Mouse (Mus musculus): ENCODE results near the gene Lama5. TPM values are rescaled to one million over a fixed set of nuclear protein-coding genes. Genes with fewer than 3 reads are reported as not detected.

Lama5 gene
- polyA plus RNA-seq, 1 experiment from 2014 or later = 17.7 TPM

GRCm38 (mm10) chr2:180229129-180229528 is 3.5 kb upstream of the Lama5 start:
- no peak overlapping the region for H3K4me3 ChIP-seq (ENCODE audit: low read length)
- WGBS = 77% methylated on average over 3 of the region's 3 CpGs
- no peaks in the 10 kb centered on the region for H3K27me3 ChIP-seq (ENCODE audit: control insufficient read depth, insufficient read depth, low read length)
- no peaks in the 10 kb centered on the region for H3K9me3 ChIP-seq (replicated peaks; ENCODE audit: control insufficient read depth, low read length)
- ATAC-seq (replicated peaks; ENCODE audit: extremely low read depth, insufficient read depth, low FRiP score) = no peak
- H3K27ac ChIP-seq (ENCODE audit: low read length) = no peak overlapping the region
- peaks cover 53% of the 10 kb centered on the region for H3K4me1 ChIP-seq (ENCODE audit: control insufficient read depth, insufficient read depth, low read length)
- no peak overlapping the region for H3K4me2 ChIP-seq (ENCODE audit: low read depth, low read length)
- no peaks in the 10 kb centered on the region for H3K36me3 ChIP-seq (ENCODE audit: control insufficient read depth, insufficient read depth)
- no peak overlapping the region for H3K9ac ChIP-seq (ENCODE audit: low read length)

GRCm38 (mm10) chr2:180228592-180228991 is 2.9 kb upstream of the Lama5 start:
- Histone ChIP-seq H3K9me3 (replicated peaks; ENCODE audit: control insufficient read depth, low read length) (no peaks in the 10 kb centered on the region), H3K27me3 (ENCODE audit: control insufficient read depth, insufficient read depth, low read length) (no peaks in the 10 kb centered on the region), H3K27ac (ENCODE audit: low read length) (peak overlapping the region; percentile 54), H3K4me1 (ENCODE audit: control insufficient read depth, insufficient read depth, low read length) (peaks cover 52% of the 10 kb centered on the region), H3K4me2 (ENCODE audit: low read depth, low read length) (no peak overlapping the region), H3K36me3 (ENCODE audit: control insufficient read depth, insufficient read depth) (no peaks in the 10 kb centered on the region), H3K4me3 (ENCODE audit: low read length) (no peak overlapping the region), H3K9ac (ENCODE audit: low read length) (peak overlapping the region; percentile 8; the same call in 1 of the 2 replicates)
- ATAC-seq (replicated peaks; ENCODE audit: extremely low read depth, insufficient read depth, low FRiP score) = no peak
- 25% methylated on average over 7 of the region's 7 CpGs for whole genome bisulfite sequencing

GRCm38 (mm10) chr2:180228060-180228458 is 2.4 kb upstream of the Lama5 start:
- Histone ChIP-seq H3K4me3 (ENCODE audit: low read length) (no peak overlapping the region), H3K9me3 (replicated peaks; ENCODE audit: control insufficient read depth, low read length) (no peaks in the 10 kb centered on the region)

GRCm38 (mm10) chr2:180227262-180228059 is 1.8 kb upstream of the Lama5 start:
- peak overlapping the region; percentile 61 for H3K9ac ChIP-seq (ENCODE audit: low read length)
- peak overlapping the region; percentile 53 for H3K4me2 ChIP-seq (ENCODE audit: low read depth, low read length)
- peak overlapping the region; percentile 31 for H3K4me3 ChIP-seq (ENCODE audit: low read length)
- WGBS = 6% methylated on average over 21 of the region's 21 CpGs
- ATAC-seq (replicated peaks; ENCODE audit: extremely low read depth, insufficient read depth, low FRiP score) = 0 out of 2 replicates have a peak, but pooled peaks have one; percentile 2
- H3K36me3 ChIP-seq (ENCODE audit: control insufficient read depth, insufficient read depth) = no peaks in the 10 kb centered on the region
- H3K27me3 ChIP-seq (ENCODE audit: control insufficient read depth, insufficient read depth, low read length) = no peaks in the 10 kb centered on the region
- H3K4me1 ChIP-seq (ENCODE audit: control insufficient read depth, insufficient read depth, low read length) = peaks cover 52% of the 10 kb centered on the region
- peak overlapping the region; percentile 54 for H3K27ac ChIP-seq (ENCODE audit: low read length)
- no peaks in the 10 kb centered on the region for H3K9me3 ChIP-seq (replicated peaks; ENCODE audit: control insufficient read depth, low read length)

More at GRCm38 (mm10) chr2:180228060-180228458, 2.4 kb upstream of the Lama5 start:
- peaks cover 48% of the 10 kb centered on the region for H3K4me1 ChIP-seq (ENCODE audit: control insufficient read depth, insufficient read depth, low read length)
- H3K9ac ChIP-seq (ENCODE audit: low read length) = peak overlapping the region; percentile 61
- H3K36me3 ChIP-seq (ENCODE audit: control insufficient read depth, insufficient read depth) = no peaks in the 10 kb centered on the region
- H3K27me3 ChIP-seq (ENCODE audit: control insufficient read depth, insufficient read depth, low read length) = no peaks in the 10 kb centered on the region
- peak overlapping the region; percentile 54 for H3K27ac ChIP-seq (ENCODE audit: low read length)
- no peak for ATAC-seq (replicated peaks; ENCODE audit: extremely low read depth, insufficient read depth, low FRiP score)
- WGBS = 34% methylated on average over 6 of the region's 6 CpGs
- H3K4me2 ChIP-seq (ENCODE audit: low read depth, low read length) = peak overlapping the region; percentile 53; the same call in 1 of the 2 replicates

- Histone ChIP-seq H3K36me3 (ENCODE audit: control insufficient read depth, insufficient read depth) (no peaks in the 10 kb centered on the region; the same call in 1 of the 2 replicates), H3K27ac (ENCODE audit: low read length) (peak overlapping the region; percentile 64), H3K4me1 (ENCODE audit: control insufficient read depth, insufficient read depth, low read length) (peaks cover 53% of the 10 kb centered on the region), H3K4me2 (ENCODE audit: low read depth, low read length) (peak overlapping the region; percentile 84), H3K9me3 (replicated peaks; ENCODE audit: control insufficient read depth, low read length) (no peaks in the 10 kb centered on the region), H3K4me3 (ENCODE audit: low read length) (peak overlapping the region; percentile 68), H3K27me3 (ENCODE audit: control insufficient read depth, insufficient read depth, low read length) (no peaks in the 10 kb centered on the region), H3K9ac (ENCODE audit: low read length) (peak overlapping the region; percentile 75)
- WGBS = under 1% methylated on average over 55 of the region's 55 CpGs
- peak; percentile 7; the same call in 1 of the 2 replicates for ATAC-seq (replicated peaks; ENCODE audit: extremely low read depth, insufficient read depth, low FRiP score)
Measured at GRCm38 (mm10) chr2:180225044-180225761, 456 bp downstream of the Lama5 start.

GRCm38 (mm10) chr2:180224647-180225043 is 1.0 kb downstream of the Lama5 start:
- Histone ChIP-seq H3K4me3 (ENCODE audit: low read length) (peak overlapping the region; percentile 68), H3K9me3 (replicated peaks; ENCODE audit: control insufficient read depth, low read length) (no peaks in the 10 kb centered on the region), H3K36me3 (ENCODE audit: control insufficient read depth, insufficient read depth) (no peaks in the 10 kb centered on the region; the same call in 1 of the 2 replicates), H3K27me3 (ENCODE audit: control insufficient read depth, insufficient read depth, low read length) (no peaks in the 10 kb centered on the region), H3K9ac (ENCODE audit: low read length) (peak overlapping the region; percentile 75), H3K4me2 (ENCODE audit: low read depth, low read length) (peak overlapping the region; percentile 84), H3K4me1 (ENCODE audit: control insufficient read depth, insufficient read depth, low read length) (peaks cover 51% of the 10 kb centered on the region), H3K27ac (ENCODE audit: low read length) (no peak overlapping the region)
- no peak for ATAC-seq (replicated peaks; ENCODE audit: extremely low read depth, insufficient read depth, low FRiP score)
- WGBS = 4% methylated on average over 12 of the region's 13 CpGs

GRCm38 (mm10) chr2:180222250-180222649 is 3.4 kb downstream of the Lama5 start:
- 14% methylated on average over 6 of the region's 6 CpGs for WGBS
- Histone ChIP-seq H3K4me2 (ENCODE audit: low read depth, low read length) (peak overlapping the region; percentile 26; the same call in 1 of the 2 replicates), H3K27me3 (ENCODE audit: control insufficient read depth, insufficient read depth, low read length) (no peaks in the 10 kb centered on the region), H3K36me3 (ENCODE audit: control insufficient read depth, insufficient read depth) (no peaks in the 10 kb centered on the region; the same call in 1 of the 2 replicates), H3K27ac (ENCODE audit: low read length) (peak overlapping the region; percentile 65), H3K9me3 (replicated peaks; ENCODE audit: control insufficient read depth, low read length) (no peaks in the 10 kb centered on the region), H3K4me1 (ENCODE audit: control insufficient read depth, insufficient read depth, low read length) (peaks cover 52% of the 10 kb centered on the region), H3K4me3 (ENCODE audit: low read length) (no peak overlapping the region), H3K9ac (ENCODE audit: low read length) (peak overlapping the region; percentile 31)
- peak; percentile 15 for ATAC-seq (replicated peaks; ENCODE audit: extremely low read depth, insufficient read depth, low FRiP score)

- Histone ChIP-seq H3K36me3 (ENCODE audit: control insufficient read depth, insufficient read depth) (no peaks in the 10 kb centered on the region; the same call in 1 of the 2 replicates), H3K4me3 (ENCODE audit: low read length) (no peak overlapping the region), H3K9ac (ENCODE audit: low read length) (no peak overlapping the region), H3K9me3 (replicated peaks; ENCODE audit: control insufficient read depth, low read length) (no peaks in the 10 kb centered on the region), H3K27me3 (ENCODE audit: control insufficient read depth, insufficient read depth, low read length) (no peaks in the 10 kb centered on the region), H3K4me2 (ENCODE audit: low read depth, low read length) (no peak overlapping the region), H3K27ac (ENCODE audit: low read length) (no peak overlapping the region), H3K4me1 (ENCODE audit: control insufficient read depth, insufficient read depth, low read length) (peaks cover 51% of the 10 kb centered on the region)
- no peak for ATAC-seq (replicated peaks; ENCODE audit: extremely low read depth, insufficient read depth, low FRiP score)
- 74% methylated on average over 9 of the region's 9 CpGs for WGBS
Measured at GRCm38 (mm10) chr2:180221051-180221450, 4.6 kb downstream of the Lama5 start.

GRCm38 (mm10) chr2:180220165-180220564 is 5.5 kb downstream of the Lama5 start:
- no peak for ATAC-seq (replicated peaks; ENCODE audit: extremely low read depth, insufficient read depth, low FRiP score)
- Histone ChIP-seq H3K9ac (ENCODE audit: low read length) (no peak overlapping the region), H3K4me3 (ENCODE audit: low read length) (no peak overlapping the region), H3K4me2 (ENCODE audit: low read depth, low read length) (no peak overlapping the region), H3K36me3 (ENCODE audit: control insufficient read depth, insufficient read depth) (no peaks in the 10 kb centered on the region; the same call in 1 of the 2 replicates), H3K9me3 (replicated peaks; ENCODE audit: control insufficient read depth, low read length) (no peaks in the 10 kb centered on the region), H3K27me3 (ENCODE audit: control insufficient read depth, insufficient read depth, low read length) (no peaks in the 10 kb centered on the region), H3K27ac (ENCODE audit: low read length) (no peak overlapping the region), H3K4me1 (ENCODE audit: control insufficient read depth, insufficient read depth, low read length) (peaks cover 59% of the 10 kb centered on the region)
- WGBS = 63% methylated on average over 9 of the region's 9 CpGs

Measured in heart, embryonic 16.5 days (tissue).